Mouse (Mus musculus) stomach, postnatal 0 days (tissue): ENCODE measurements around the gene Ninl.

ENCODE experiments used
- CTCF ChIP-seq: IDR thresholded peaks from 2 replicates; pipeline ENCODE4 v1.5.1; 2016; ENCODE audit warnings: antibody characterized with exemption, low read depth, mild to moderate bottlenecking, moderate library complexity
- EP300 ChIP-seq: optimal IDR thresholded peaks from 2 replicates; pipeline ENCODE3; 2016; ENCODE audit warnings: antibody characterized with exemption

GRCm38 (mm10) chr2:150886315-150886714 lies 152.9 kb downstream of the Ninl start:
- TF ChIP-seq CTCF (no peak), EP300 (no peak)
